Mouse (Mus musculus): ENCODE data around the gene Cit. TPM values are rescaled to one million over a fixed set of nuclear protein-coding genes. Genes with fewer than 3 reads are reported as not detected.

Cit gene
- polyA plus RNA-seq, 1 experiment from 2014 or later = 5.4 TPM

DNA sequence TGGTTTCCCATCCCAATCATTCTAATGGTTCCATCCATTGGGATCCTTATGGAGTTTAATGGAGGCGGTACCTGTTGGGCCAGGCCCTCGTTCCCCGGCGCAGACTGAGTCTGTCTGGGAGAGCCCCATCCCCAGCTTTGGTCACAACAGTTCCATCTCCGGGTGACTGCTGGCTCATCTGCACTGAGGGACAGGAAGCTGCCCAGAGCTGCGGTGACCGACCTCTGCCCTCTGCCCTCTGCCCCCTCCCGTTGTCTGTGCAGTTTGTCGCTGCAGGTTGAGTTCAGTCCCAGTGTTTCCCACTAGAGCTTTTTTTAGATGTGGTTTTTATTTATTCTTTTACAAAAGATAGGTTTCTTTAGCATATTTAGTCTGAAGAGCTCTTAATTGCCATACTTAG is 76.9 kb downstream of the Cit start:
- Histone ChIP-seq H3K27me3 (ENCODE audit: control insufficient read depth, insufficient read depth, low read length) (no peaks in the 10 kb centered on the region), H3K4me1 (replicated peaks; ENCODE audit: control insufficient read depth, insufficient read depth) (no peaks in the 10 kb centered on the region), H3K36me3 (ENCODE audit: control insufficient read depth, insufficient read depth, low read length) (no peaks in the 10 kb centered on the region), H3K4me3 (ENCODE audit: low read depth, low read length) (no peak overlapping the region), H3K4me2 (replicated peaks; ENCODE audit: low read depth) (no peak overlapping the region), H3K9ac (ENCODE audit: low read length) (no peak overlapping the region), H3K9me3 (ENCODE audit: control insufficient read depth, low read length) (no peaks in the 10 kb centered on the region), H3K27ac (replicated peaks) (no peak overlapping the region)
- TF ChIP-seq EP300 (optimal IDR thresholded peaks at IDR 0.05) (no peak), CTCF (IDR thresholded peaks at IDR 0.05; ENCODE audit: low read depth) (no peak)
- WGBS = 66% methylated on average over 9 of the region's 9 CpGs
- DNase-seq (ENCODE audit: low spot score) (no peak), ATAC-seq (ENCODE audit: low FRiP score, low TSS enrichment) (no peak)

GRCm38 (mm10) chr5:115924946-115925345 is 79.9 kb downstream of the Cit start:
- no peak for DNase-seq (ENCODE audit: low spot score)
- Histone ChIP-seq H3K27me3 (ENCODE audit: control insufficient read depth, insufficient read depth, low read length) (no peaks in the 10 kb centered on the region), H3K4me2 (replicated peaks; ENCODE audit: low read depth) (no peak overlapping the region), H3K4me3 (ENCODE audit: low read depth, low read length) (no peak overlapping the region), H3K4me1 (replicated peaks; ENCODE audit: control insufficient read depth, insufficient read depth) (no peaks in the 10 kb centered on the region), H3K9me3 (ENCODE audit: control insufficient read depth, low read length) (no peaks in the 10 kb centered on the region), H3K27ac (replicated peaks) (no peak overlapping the region), H3K36me3 (ENCODE audit: control insufficient read depth, insufficient read depth, low read length) (peaks cover 4% of the 10 kb centered on the region; the same call in 1 of the 2 replicates), H3K9ac (ENCODE audit: low read length) (no peak overlapping the region)
- TF ChIP-seq EP300 (optimal IDR thresholded peaks at IDR 0.05) (no peak), CTCF (IDR thresholded peaks at IDR 0.05; ENCODE audit: low read depth) (no peak)
- 87% methylated on average over 7 of the region's 7 CpGs for WGBS
- ATAC-seq (ENCODE audit: low FRiP score, low TSS enrichment) = no peak

DNA sequence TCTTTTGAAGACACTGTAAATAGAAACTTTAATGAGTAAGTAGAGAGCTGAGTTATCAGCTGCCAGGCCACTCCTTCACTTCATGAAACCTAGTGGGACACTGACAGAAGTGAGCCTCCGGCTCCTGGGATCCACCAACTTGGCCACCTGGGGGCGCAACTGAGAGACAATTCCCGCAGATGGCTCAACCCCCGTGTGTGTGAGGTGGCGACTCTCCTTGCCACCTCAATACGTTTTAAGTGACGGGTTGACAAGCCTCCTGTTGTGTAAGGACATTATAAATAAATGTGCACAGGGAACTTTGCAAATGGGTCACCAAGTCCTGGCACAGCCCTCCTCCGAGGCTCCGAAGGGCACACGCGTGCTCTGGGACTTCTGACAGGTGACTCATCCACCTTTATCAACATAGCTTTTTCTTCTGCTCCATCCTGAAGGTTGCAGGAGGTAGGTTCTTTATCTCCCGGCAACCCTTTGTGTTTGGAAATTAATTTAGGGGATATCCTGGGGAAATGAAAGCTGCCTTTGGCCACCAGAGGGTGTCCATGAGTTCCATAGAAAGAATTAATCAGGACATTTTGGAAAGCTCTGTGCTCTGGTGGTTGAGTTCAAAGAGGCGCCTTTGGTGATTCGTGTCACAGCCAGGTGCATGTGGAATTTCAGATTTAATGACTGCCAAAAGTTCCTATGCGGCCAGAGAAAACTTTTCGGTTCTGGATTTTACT is 83.9 kb downstream of the Cit start:
- Histone ChIP-seq H3K9ac (ENCODE audit: low read length) (no peak overlapping the region), H3K36me3 (ENCODE audit: control insufficient read depth, insufficient read depth, low read length) (peaks cover 8% of the 10 kb centered on the region; the same call in 1 of the 2 replicates), H3K4me3 (ENCODE audit: low read depth, low read length) (no peak overlapping the region), H3K4me1 (replicated peaks; ENCODE audit: control insufficient read depth, insufficient read depth) (no peaks in the 10 kb centered on the region), H3K9me3 (ENCODE audit: control insufficient read depth, low read length) (no peaks in the 10 kb centered on the region), H3K27me3 (ENCODE audit: control insufficient read depth, insufficient read depth, low read length) (no peaks in the 10 kb centered on the region), H3K4me2 (replicated peaks; ENCODE audit: low read depth) (no peak overlapping the region), H3K27ac (replicated peaks) (no peak overlapping the region)
- ATAC-seq (ENCODE audit: low FRiP score, low TSS enrichment) = 0 out of 2 replicates have a peak, but pooled peaks have one; percentile 32
- peak; percentile 34 for DNase-seq (ENCODE audit: low spot score)
- WGBS = 79% methylated on average over 16 of the region's 16 CpGs
- peak; percentile 48 for TF ChIP-seq CTCF (IDR thresholded peaks at IDR 0.05; ENCODE audit: low read depth)
- TF ChIP-seq EP300 (optimal IDR thresholded peaks at IDR 0.05) = no peak

DNA sequence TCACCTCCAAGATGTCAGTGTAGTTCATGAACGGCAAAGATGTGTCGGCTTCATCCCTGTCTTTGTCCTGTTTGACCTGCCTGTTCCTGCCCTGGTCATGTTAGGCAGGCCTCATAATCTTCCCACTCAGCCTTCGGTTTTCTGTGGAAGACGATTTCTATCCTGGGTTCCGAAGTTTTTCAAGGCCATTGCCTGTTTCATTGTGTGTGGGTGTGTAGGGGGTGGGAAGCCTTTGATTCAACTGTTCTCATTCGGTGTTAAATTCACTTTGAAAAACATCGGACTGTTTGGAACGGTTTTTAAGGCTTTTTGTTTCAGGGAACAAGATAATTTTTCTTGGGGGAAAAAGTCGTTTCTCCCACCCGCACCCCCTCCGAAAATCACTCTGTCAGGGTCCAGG is 87.2 kb downstream of the Cit start:
- DNase-seq (ENCODE audit: low spot score) (no peak), ATAC-seq (ENCODE audit: low FRiP score, low TSS enrichment) (no peak)
- no peaks in the 10 kb centered on the region for H3K27me3 ChIP-seq (ENCODE audit: control insufficient read depth, insufficient read depth, low read length)
- WGBS = 96% methylated on average over 11 of the region's 11 CpGs
- H3K4me1 ChIP-seq (replicated peaks; ENCODE audit: control insufficient read depth, insufficient read depth) = no peaks in the 10 kb centered on the region
- no peaks in the 10 kb centered on the region for H3K9me3 ChIP-seq (ENCODE audit: control insufficient read depth, low read length)
- H3K36me3 ChIP-seq (ENCODE audit: control insufficient read depth, insufficient read depth, low read length) = peaks cover 6% of the 10 kb centered on the region; the same call in 1 of the 2 replicates
- no peak overlapping the region for H3K4me3 ChIP-seq (ENCODE audit: low read depth, low read length)
- no peak overlapping the region for H3K27ac ChIP-seq (replicated peaks)
- TF ChIP-seq CTCF (IDR thresholded peaks at IDR 0.05; ENCODE audit: low read depth) = no peak
- TF ChIP-seq EP300 (optimal IDR thresholded peaks at IDR 0.05) = no peak
- no peak overlapping the region for H3K9ac ChIP-seq (ENCODE audit: low read length)
- no peak overlapping the region for H3K4me2 ChIP-seq (replicated peaks; ENCODE audit: low read depth)

- Histone ChIP-seq H3K4me1 (replicated peaks; ENCODE audit: control insufficient read depth, insufficient read depth) (no peaks in the 10 kb centered on the region), H3K9me3 (ENCODE audit: control insufficient read depth, low read length) (no peaks in the 10 kb centered on the region), H3K27ac (replicated peaks) (no peak overlapping the region), H3K27me3 (ENCODE audit: control insufficient read depth, insufficient read depth, low read length) (no peaks in the 10 kb centered on the region), H3K4me3 (ENCODE audit: low read depth, low read length) (no peak overlapping the region), H3K36me3 (ENCODE audit: control insufficient read depth, insufficient read depth, low read length) (no peaks in the 10 kb centered on the region; the same call in 1 of the 2 replicates), H3K4me2 (replicated peaks; ENCODE audit: low read depth) (no peak overlapping the region), H3K9ac (ENCODE audit: low read length) (no peak overlapping the region)
- no peak for DNase-seq (ENCODE audit: low spot score)
- 83% methylated on average over 15 of the region's 15 CpGs for WGBS
- TF ChIP-seq EP300 (optimal IDR thresholded peaks at IDR 0.05) (no peak), CTCF (IDR thresholded peaks at IDR 0.05; ENCODE audit: low read depth) (no peak)
- ATAC-seq (ENCODE audit: low FRiP score, low TSS enrichment) = no peak
Observed at GRCm38 (mm10) chr5:115936851-115937250, 91.8 kb downstream of the Cit start.

DNA sequence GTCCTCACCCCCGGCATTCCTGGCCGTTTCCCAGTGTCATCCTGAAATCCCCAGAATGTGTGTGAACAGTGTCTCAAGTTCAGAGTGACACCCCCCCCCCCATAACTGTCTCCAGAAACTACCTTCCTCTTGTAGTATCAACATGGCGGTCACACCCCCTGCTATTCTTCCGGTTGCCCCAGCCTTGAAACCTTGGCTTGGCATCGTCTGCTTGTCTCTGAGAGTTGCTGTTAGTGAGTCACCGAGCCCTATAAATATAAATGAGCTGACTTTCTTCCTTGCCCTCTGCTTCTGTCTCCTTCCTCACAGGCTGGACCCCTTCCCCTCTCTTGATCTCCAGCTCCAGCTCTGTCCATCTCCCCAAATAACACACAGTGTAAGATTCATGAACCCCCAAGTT is 92.5 kb downstream of the Cit start:
- Histone ChIP-seq H3K4me2 (replicated peaks; ENCODE audit: low read depth) (no peak overlapping the region), H3K9ac (ENCODE audit: low read length) (no peak overlapping the region), H3K27ac (replicated peaks) (no peak overlapping the region), H3K9me3 (ENCODE audit: control insufficient read depth, low read length) (no peaks in the 10 kb centered on the region), H3K27me3 (ENCODE audit: control insufficient read depth, insufficient read depth, low read length) (no peaks in the 10 kb centered on the region), H3K36me3 (ENCODE audit: control insufficient read depth, insufficient read depth, low read length) (no peaks in the 10 kb centered on the region; the same call in 1 of the 2 replicates), H3K4me1 (replicated peaks; ENCODE audit: control insufficient read depth, insufficient read depth) (no peaks in the 10 kb centered on the region), H3K4me3 (ENCODE audit: low read depth, low read length) (no peak overlapping the region)
- 93% methylated on average over 6 of the region's 6 CpGs for WGBS
- no peak for ATAC-seq (ENCODE audit: low FRiP score, low TSS enrichment)
- TF ChIP-seq EP300 (optimal IDR thresholded peaks at IDR 0.05) (no peak), CTCF (IDR thresholded peaks at IDR 0.05; ENCODE audit: low read depth) (no peak)
- no peak for DNase-seq (ENCODE audit: low spot score)
